Mouse (Mus musculus): ENCODE data around the gene Psmc1. TPM values are rescaled to one million over a fixed set of nuclear protein-coding genes. Genes with fewer than 3 reads are reported as not detected.

Psmc1 gene
- polyA plus RNA-seq, 1 experiment from 2014 or later: 308 TPM

DNA sequence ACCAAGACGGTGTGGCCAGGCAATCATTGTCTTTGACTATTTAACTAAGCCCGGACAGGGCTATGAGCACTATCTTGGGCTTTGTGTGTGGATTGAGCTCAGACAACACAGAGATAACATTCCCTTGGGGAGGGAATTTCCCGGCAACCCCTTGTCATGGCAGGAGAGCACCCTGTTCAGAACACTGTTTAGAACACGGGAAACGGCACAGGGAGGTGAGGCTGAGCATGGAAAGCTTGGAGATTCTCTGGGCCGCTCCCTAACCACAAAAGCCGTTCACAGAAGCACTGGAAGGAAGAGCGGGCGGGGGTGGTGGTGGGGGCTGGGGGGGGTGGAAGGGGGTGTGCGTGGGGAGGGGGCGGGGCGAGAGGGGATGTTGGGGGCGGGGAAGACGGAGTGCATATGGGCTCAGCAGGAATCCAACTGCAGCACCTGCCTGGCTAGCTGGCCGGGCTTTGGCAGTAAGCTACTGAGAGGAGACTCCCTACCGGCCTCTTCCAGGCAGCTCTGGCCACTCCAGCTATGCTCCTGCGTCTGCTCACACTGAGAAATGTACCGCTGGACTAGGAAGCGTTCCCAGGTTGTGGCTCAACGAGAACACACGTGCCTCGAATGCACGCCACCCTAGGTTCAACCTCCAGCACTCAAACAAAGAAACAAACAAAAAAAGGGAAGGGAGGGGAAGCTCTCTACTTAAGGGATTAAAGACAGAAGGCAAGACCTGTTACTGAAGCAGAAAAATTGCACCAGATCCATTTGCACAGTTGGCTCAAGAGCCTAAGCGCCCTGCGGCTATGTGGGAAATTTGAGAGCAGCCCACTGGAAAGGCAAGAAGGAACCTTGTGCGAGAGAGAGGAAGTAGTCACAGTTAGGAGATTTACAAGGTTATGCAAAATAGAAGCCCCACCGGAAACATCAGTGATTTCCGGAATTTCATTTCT lies 58.2 kb downstream of the Psmc1 start:
- Histone ChIP-seq H3K9me3 (ENCODE audit: low read depth, low read length) (no peaks in the 10 kb centered on the region), H3K27ac (ENCODE audit: low read depth) (peak overlapping the region; percentile 50; the same call in 1 of the 2 replicates), H3K4me3 (ENCODE audit: low read depth, low read length) (peak overlapping the region; percentile 20; the same call in 1 of the 2 replicates), H3K36me3 (ENCODE audit: insufficient read depth) (no peaks in the 10 kb centered on the region), H3K9ac (peak overlapping the region; percentile 44), H3K4me2 (peak overlapping the region; percentile 62), H3K4me1 (ENCODE audit: insufficient read depth) (0 out of 2 replicates have a peak, but pooled peaks cover 2% of the 10 kb centered on the region), H3K27me3 (ENCODE audit: insufficient read depth, low read length) (no peaks in the 10 kb centered on the region)
- peak; percentile 67 for ATAC-seq (ENCODE audit: insufficient read depth)
- WGBS: 12% methylated on average over 28 of the region's 28 CpGs
- DNase-seq: peak; percentile 42
- no peak for TF ChIP-seq CTCF (IDR thresholded peaks at IDR 0.05; ENCODE audit: low read depth)

DNA sequence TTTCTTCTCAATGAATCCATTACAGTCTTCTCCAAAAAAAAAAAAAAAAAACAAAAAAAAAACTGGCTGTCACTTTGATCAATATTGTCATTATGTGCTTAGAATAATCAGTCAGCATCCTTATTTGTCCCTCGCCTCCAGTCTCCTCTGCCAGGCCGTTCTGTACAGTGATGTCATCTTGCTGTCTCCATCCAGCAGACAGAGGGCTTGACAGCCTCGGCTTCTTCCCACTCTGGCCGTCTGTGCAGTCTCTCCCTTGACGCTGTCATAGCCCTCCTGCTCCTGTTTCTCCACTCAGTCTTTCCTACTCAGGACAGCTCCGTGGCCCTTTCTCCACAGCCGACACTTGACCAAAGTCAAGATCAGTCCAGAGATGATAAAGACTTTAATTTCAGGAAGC lies 62.5 kb downstream of the Psmc1 start:
- H3K36me3 ChIP-seq (ENCODE audit: insufficient read depth): no peaks in the 10 kb centered on the region
- WGBS: 47% methylated on average over 7 of the region's 7 CpGs
- ATAC-seq (ENCODE audit: insufficient read depth): no peak

More for the DNA sequence above, 62.5 kb downstream of the Psmc1 start:
- no peak overlapping the region for H3K9ac ChIP-seq
- no peaks in the 10 kb centered on the region for H3K9me3 ChIP-seq (ENCODE audit: low read depth, low read length)
- no peak overlapping the region for H3K4me3 ChIP-seq (ENCODE audit: low read depth, low read length)
- H3K27ac ChIP-seq (ENCODE audit: low read depth): no peak overlapping the region
- H3K4me1 ChIP-seq (ENCODE audit: insufficient read depth): 0 out of 2 replicates have a peak, but pooled peaks cover 2% of the 10 kb centered on the region
- no peak overlapping the region for H3K4me2 ChIP-seq
- no peak for DNase-seq
- no peak for TF ChIP-seq CTCF (IDR thresholded peaks at IDR 0.05; ENCODE audit: low read depth)
- H3K27me3 ChIP-seq (ENCODE audit: insufficient read depth, low read length): no peaks in the 10 kb centered on the region

Other genes starting within 250 kb of the Psmc1 start
- 22.1 and 22.8 TPM in 2 replicates for gene Efcab11, start 225.7 kb upstream of the Psmc1 start, polyA plus RNA-seq (2014; fragmentation: Nextera tagmentation; extraction: Ambion mirVana)
- gene Tdp1, start 225.6 kb upstream of the Psmc1 start, polyA plus RNA-seq (2014; fragmentation: Nextera tagmentation; extraction: Ambion mirVana): 74.8 and 82.9 TPM in 2 replicates
- 2.7 and 3.6 TPM in 2 replicates for gene Kcnk13, start 145.7 kb upstream of the Psmc1 start, polyA plus RNA-seq (2014; fragmentation: Nextera tagmentation; extraction: Ambion mirVana)
- 14.5 and 16.7 TPM in 2 replicates for gene Nrde2, start 49.5 kb downstream of the Psmc1 start, polyA plus RNA-seq (2014; fragmentation: Nextera tagmentation; extraction: Ambion mirVana)
- 1,610 and 1,758 TPM in 2 replicates for gene Calm1, start 89.3 kb downstream of the Psmc1 start, polyA plus RNA-seq (2014; fragmentation: Nextera tagmentation; extraction: Ambion mirVana)